Mouse (Mus musculus): Measurements from ENCODE around the gene Mrln. TPM values are rescaled to one million over a fixed set of nuclear protein-coding genes. Genes with fewer than 3 reads are reported as not detected.
A peak's percentile ranks its signal among the peaks of the same experiment; 100 is the strongest.

The Mrln gene
- polyA plus RNA-seq, 1 experiment, result not detected

DNA sequence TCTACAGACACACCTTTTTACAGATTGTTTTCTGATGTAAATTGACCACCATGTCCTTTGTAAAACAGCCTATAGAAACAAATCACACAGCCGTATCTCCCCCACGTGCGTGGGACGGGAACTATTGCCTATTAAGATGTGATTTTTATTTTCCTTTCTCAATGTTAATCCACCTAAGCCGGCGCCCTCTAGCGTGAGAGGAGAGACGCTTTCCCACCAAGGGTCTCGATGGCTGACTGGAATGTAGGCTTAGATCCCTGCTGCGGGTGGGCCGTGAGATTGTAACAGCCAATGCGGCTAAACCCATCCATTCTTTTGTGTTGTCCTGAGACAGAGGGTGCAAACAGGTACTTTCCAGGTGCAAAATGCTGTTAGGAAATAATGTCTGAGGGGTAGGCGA is 14.6 kb upstream of the Mrln start:
- TF ChIP-seq POLR2A (IDR thresholded peaks at IDR 0.05; ENCODE audit: borderline replicate concordance, low read depth, low read length) (no peak), CTCF (IDR thresholded peaks at IDR 0.05; ENCODE audit: low read depth, low read length) (no peak)
- H3K27ac ChIP-seq (ENCODE audit: insufficient read depth, low read depth, low read length), result no peak overlapping the region
- H3K4me3 ChIP-seq (ENCODE audit: insufficient read depth, low read length), result no peak overlapping the region

GRCm38 (mm10) chr10:70194283-70194682 is 10.2 kb upstream of the Mrln start:
- TF ChIP-seq CTCF (IDR thresholded peaks at IDR 0.05; ENCODE audit: low read depth, low read length) (no peak), POLR2A (IDR thresholded peaks at IDR 0.05; ENCODE audit: borderline replicate concordance, low read depth, low read length) (no peak)
- H3K4me1 ChIP-seq (ENCODE audit: control insufficient read depth, insufficient read depth, low read length), result peaks cover 44% of the 10 kb centered on the region
- peak overlapping the region; percentile 99 for H3K27ac ChIP-seq (ENCODE audit: insufficient read depth, low read depth, low read length)
- H3K4me3 ChIP-seq (ENCODE audit: insufficient read depth, low read length), result no peak overlapping the region

More for the DNA sequence above, 14.6 kb upstream of the Mrln start:
- peaks cover 11% of the 10 kb centered on the region for H3K4me1 ChIP-seq (ENCODE audit: control insufficient read depth, insufficient read depth, low read length)

GRCm38 (mm10) chr10:70195279-70195678 is 9.2 kb upstream of the Mrln start:
- H3K4me3 ChIP-seq (ENCODE audit: insufficient read depth, low read length), result peak overlapping the region; percentile 41
- TF ChIP-seq POLR2A (IDR thresholded peaks at IDR 0.05; ENCODE audit: borderline replicate concordance, low read depth, low read length) (peak; percentile 90), CTCF (IDR thresholded peaks at IDR 0.05; ENCODE audit: low read depth, low read length) (no peak)
- peaks cover 50% of the 10 kb centered on the region for H3K4me1 ChIP-seq (ENCODE audit: control insufficient read depth, insufficient read depth, low read length)
- peak overlapping the region; percentile 99 for H3K27ac ChIP-seq (ENCODE audit: insufficient read depth, low read depth, low read length)

DNA sequence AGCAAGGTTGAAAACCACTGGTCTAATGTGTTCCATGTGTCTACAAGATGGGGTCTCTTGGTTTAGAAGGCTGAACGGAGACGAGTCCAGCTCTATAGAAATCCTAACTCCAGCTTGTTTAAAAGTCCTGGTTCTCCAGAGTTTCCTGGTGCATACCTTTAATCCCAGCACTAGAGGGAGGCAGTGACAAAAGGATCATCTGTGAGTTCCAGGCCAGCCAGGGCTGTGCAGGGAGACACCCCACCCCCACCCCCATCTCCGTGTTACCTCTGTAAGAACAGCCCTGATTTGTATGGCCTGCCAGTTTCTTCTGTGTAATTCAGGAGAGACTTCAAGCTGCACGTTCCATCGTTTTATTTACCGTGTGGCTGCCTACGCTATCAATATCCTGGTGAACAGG is 8.7 kb upstream of the Mrln start:
- H3K4me1 ChIP-seq (ENCODE audit: control insufficient read depth, insufficient read depth, low read length), result peaks cover 55% of the 10 kb centered on the region
- no peak for TF ChIP-seq CTCF (IDR thresholded peaks at IDR 0.05; ENCODE audit: low read depth, low read length)
- no peak for TF ChIP-seq POLR2A (IDR thresholded peaks at IDR 0.05; ENCODE audit: borderline replicate concordance, low read depth, low read length)
- H3K27ac ChIP-seq (ENCODE audit: insufficient read depth, low read depth, low read length), result peak overlapping the region; percentile 99
- H3K4me3 ChIP-seq (ENCODE audit: insufficient read depth, low read length), result 0 out of 2 replicates have a peak overlapping the region, but pooled peaks have one; percentile 12

DNA sequence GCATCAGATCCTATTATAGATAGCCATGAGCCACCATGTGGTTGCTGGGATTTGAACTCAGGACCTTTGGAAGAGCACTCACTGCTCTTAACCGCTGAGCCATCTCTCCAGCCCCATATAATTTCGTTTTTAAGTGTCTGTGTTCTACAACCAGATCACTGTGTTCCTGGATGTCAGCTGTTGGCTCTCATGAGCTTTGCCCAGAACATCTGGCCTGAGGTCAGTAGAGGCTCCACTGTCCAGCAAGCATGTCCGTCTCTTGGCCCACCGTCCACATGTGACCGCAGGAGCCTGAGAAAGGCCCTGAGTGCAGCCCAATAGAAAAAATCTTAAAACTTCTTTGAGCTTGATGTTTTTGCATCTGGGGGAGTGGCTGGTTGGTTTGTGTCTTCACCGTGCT is 7.8 kb upstream of the Mrln start:
- H3K4me3 ChIP-seq (ENCODE audit: insufficient read depth, low read length), result no peak overlapping the region
- peaks cover 60% of the 10 kb centered on the region for H3K4me1 ChIP-seq (ENCODE audit: control insufficient read depth, insufficient read depth, low read length)
- TF ChIP-seq POLR2A (IDR thresholded peaks at IDR 0.05; ENCODE audit: borderline replicate concordance, low read depth, low read length), result no peak
- no peak for TF ChIP-seq CTCF (IDR thresholded peaks at IDR 0.05; ENCODE audit: low read depth, low read length)
- peak overlapping the region; percentile 90 for H3K27ac ChIP-seq (ENCODE audit: insufficient read depth, low read depth, low read length)

DNA sequence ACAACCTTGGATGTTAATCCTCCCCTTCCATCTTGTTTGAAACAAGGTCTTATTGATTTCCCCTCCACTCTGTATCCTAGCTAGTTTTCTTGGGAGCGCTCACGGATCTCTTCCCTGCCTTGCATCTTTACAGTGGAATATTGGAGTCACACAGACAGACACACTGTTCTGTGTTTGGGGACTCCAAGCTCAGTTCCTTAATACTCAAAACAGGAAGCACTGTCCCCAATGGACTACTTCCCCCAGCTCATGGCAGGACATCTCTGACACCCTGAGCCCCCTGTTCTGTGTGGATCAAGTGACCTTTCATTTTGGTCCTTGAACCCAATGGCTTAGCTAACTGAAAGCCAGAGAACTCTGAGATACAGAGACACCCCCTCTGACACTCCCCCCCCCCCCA is 6.9 kb upstream of the Mrln start:
- Histone ChIP-seq H3K4me3 (ENCODE audit: insufficient read depth, low read length) (no peak overlapping the region), H3K27ac (ENCODE audit: insufficient read depth, low read depth, low read length) (peak overlapping the region; percentile 90), H3K4me1 (ENCODE audit: control insufficient read depth, insufficient read depth, low read length) (peaks cover 62% of the 10 kb centered on the region)
- TF ChIP-seq POLR2A (IDR thresholded peaks at IDR 0.05; ENCODE audit: borderline replicate concordance, low read depth, low read length) (no peak), CTCF (IDR thresholded peaks at IDR 0.05; ENCODE audit: low read depth, low read length) (no peak)

- peak overlapping the region; percentile 90 for H3K27ac ChIP-seq (ENCODE audit: insufficient read depth, low read depth, low read length)
- no peak for TF ChIP-seq CTCF (IDR thresholded peaks at IDR 0.05; ENCODE audit: low read depth, low read length)
- no peak for TF ChIP-seq POLR2A (IDR thresholded peaks at IDR 0.05; ENCODE audit: borderline replicate concordance, low read depth, low read length)
Observed at GRCm38 (mm10) chr10:70198012-70198411, 6.5 kb upstream of the Mrln start.

GRCm38 (mm10) chr10:70198951-70199463 is 5.5 kb upstream of the Mrln start:
- no peak for TF ChIP-seq CTCF (IDR thresholded peaks at IDR 0.05; ENCODE audit: low read depth, low read length)
- no peak for TF ChIP-seq POLR2A (IDR thresholded peaks at IDR 0.05; ENCODE audit: borderline replicate concordance, low read depth, low read length)
- Histone ChIP-seq H3K4me1 (ENCODE audit: control insufficient read depth, insufficient read depth, low read length) (peaks cover 60% of the 10 kb centered on the region), H3K4me3 (ENCODE audit: insufficient read depth, low read length) (no peak overlapping the region), H3K27ac (ENCODE audit: insufficient read depth, low read depth, low read length) (peak overlapping the region; percentile 90)

More at GRCm38 (mm10) chr10:70198012-70198411, 6.5 kb upstream of the Mrln start:
- H3K4me3 ChIP-seq (ENCODE audit: insufficient read depth, low read length), result no peak overlapping the region
- peaks cover 62% of the 10 kb centered on the region for H3K4me1 ChIP-seq (ENCODE audit: control insufficient read depth, insufficient read depth, low read length)

DNA sequence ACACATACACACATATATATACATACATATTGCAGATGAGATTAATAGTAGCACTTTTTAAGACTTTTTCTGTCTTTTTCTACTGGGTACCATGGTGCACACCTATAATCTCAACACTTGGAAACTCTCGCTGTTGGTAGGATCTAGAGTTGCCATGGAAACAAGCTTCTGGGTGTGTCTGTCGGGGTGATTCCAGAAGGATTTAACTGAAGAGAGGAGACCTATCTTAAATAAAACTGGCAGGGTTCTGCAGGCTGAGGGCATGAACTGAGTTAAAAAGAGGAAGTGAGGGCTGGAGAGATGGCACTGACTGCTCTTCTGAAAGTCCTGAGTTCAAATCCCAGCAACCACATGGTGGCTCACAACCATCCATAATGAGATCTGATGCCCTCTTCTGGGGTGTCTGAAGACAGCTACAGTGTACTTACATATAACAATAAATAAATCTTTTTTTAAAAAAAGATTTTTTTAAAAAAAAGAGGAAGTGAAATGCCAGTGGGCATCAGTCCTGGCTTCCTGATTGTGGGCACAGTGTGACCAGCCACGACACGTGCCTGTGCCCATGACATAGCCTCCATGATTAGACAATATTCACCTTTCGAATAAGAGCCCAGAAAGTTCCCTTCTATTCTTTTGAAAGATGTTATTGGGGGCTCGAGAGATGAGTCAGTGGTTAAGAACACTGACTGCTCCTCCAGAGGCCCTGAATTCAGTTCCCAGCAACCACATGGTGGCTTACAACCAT is 4.8 kb upstream of the Mrln start:
- Histone ChIP-seq H3K4me3 (ENCODE audit: insufficient read depth, low read length) (no peak overlapping the region), H3K4me1 (ENCODE audit: control insufficient read depth, insufficient read depth, low read length) (peaks cover 54% of the 10 kb centered on the region), H3K27ac (ENCODE audit: insufficient read depth, low read depth, low read length) (peak overlapping the region; percentile 91)
- TF ChIP-seq POLR2A (IDR thresholded peaks at IDR 0.05; ENCODE audit: borderline replicate concordance, low read depth, low read length) (no peak), CTCF (IDR thresholded peaks at IDR 0.05; ENCODE audit: low read depth, low read length) (no peak)

- TF ChIP-seq POLR2A (IDR thresholded peaks at IDR 0.05; ENCODE audit: borderline replicate concordance, low read depth, low read length) (no peak), CTCF (IDR thresholded peaks at IDR 0.05; ENCODE audit: low read depth, low read length) (no peak)
- H3K4me1 ChIP-seq (ENCODE audit: control insufficient read depth, insufficient read depth, low read length), result peaks cover 45% of the 10 kb centered on the region
- H3K27ac ChIP-seq (ENCODE audit: insufficient read depth, low read depth, low read length), result peak overlapping the region; percentile 91
Observed at GRCm38 (mm10) chr10:70200889-70201500, 3.5 kb upstream of the Mrln start.

More at GRCm38 (mm10) chr10:70200889-70201500, 3.5 kb upstream of the Mrln start:
- peak overlapping the region; percentile 27 for H3K4me3 ChIP-seq (ENCODE audit: insufficient read depth, low read length)

Data from bone marrow macrophage, adult 2 months (primary cell).